Mouse (Mus musculus): ENCODE results near the gene Gm2310.
"Not testable (repeated sequence)": the region's sequence is repeated elsewhere in the genome, so short reads cannot be mapped to it uniquely, and the experiment has no call there.

Gene Gm2310

DNA sequence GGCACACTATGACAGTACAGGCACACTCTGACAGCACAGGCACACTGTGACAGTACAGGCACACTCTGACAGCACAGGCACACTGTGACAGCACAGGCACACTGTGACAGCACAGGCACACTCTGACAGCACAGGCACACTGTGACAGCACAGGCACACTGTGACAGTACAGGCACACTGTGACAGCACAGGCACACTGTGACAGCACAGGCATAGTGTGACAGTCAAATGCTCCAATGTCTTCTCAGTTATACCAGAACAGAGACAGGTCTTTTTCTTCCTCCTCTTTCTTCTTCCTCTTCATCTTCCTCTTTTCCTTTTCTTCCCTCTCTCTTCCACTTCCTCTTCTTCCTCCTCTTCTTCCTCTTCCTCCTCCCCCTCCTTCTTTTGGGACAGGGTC, at the start of gene Gm2310:
TSS of gene Gm2310 (minus strand) at position 101 of the 400 bp plus-strand sequence.
- DNase-seq (ENCODE audit: low read depth, low spot score), result not testable (repeated sequence)

DNA sequence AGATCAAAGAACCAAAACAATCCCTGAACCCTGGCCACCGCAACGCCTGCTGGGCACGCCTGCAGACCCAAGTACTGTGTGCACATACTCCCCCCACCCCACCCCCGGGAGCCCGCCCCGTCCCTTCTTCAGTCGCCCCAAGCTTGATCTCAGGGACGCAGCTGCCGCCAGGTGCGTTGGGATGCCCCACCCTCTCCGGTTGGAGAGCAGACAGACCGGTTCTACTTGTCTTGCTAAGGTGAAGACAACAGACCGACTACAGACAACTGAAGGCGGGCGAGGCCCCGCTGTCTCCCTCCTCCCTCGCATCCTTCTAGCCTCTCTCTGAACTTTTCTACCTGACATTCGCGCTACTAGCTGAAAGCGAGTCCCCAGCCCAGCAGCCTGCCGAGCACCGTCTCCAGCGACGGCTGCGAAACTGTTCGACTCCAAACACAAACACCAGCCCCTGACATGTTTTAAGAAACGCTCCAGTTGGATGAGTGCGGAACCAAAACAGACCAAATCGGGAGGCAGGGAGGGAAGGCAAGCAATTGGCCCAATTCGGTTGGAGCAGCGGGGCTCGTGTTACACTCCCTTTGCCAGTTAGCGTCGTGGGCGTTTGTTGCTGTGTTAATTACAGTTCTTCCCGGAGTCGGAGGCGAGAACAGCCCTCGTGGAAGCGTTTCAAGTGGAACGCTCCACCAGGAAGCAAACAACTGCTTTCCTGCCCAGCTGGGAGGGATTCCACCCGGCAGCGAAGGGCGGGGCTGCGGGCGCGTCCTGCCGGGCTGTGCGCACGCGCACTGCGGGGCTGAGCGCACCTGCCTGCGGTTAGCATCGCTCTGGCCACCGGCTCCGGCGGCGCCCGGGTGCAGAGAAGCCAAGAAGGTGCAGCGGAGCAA, 49.1 kb upstream of the Gm2310 start:
- DNase-seq (ENCODE audit: low read depth, low spot score), result peak; percentile 41

DNA sequence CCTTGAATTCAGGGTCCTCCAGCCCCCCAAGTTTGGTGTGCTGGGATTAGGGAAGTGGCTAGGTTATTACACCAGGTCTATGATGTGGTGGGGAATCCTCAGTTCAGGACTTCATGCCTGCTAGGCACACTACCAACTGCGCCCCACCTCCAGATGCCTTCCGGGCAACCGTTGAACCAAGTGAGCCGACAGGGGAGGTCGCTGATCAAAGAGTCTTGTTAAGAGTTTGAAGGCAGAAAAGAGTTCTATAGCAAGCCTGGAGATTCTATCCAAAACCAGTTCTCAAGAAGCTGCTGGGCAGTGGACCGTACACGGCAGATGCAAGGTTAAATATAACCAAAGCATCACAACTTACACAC, 48.5 kb upstream of the Gm2310 start:
- no peak for DNase-seq (ENCODE audit: low read depth, low spot score)

DNA sequence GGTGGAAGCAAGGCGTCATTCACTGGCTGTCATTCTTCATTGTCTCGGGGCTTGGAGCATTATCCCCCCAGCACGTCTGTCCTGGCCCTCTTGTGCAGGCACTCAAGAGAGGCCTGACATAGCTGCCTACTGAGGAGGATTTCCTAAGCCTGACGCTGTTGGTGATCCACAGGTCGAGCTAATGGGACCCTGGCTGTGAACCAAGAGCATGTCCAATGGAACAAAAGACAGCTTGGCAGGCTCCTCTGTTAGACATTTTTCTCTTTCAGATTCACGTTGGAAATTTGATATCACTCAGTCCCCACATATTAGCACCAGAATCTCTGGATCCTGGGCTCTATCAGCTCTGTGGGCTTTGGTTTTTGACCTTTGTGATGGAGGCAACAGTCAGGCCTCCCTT, 45.7 kb upstream of the Gm2310 start:
- DNase-seq (ENCODE audit: low read depth, low spot score), result peak; percentile 21

DNA sequence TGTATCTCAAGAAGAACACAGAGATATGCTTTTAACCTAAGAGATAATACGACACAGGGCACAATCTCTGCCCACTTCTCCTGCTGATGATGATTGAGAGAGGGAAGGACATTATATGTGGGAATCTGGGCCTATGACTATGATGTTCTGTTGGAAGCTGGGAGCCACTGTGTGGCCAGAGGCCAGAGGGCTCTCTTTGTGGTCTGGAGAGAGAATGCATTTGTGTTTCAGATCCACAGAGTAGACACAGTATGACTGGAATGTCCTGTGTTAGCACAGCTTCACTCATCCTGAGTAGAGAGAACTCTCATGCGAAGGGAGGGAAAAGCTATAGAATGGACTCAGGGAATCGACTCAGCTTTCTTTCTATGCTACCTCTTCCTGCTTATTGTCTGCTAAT, 44.6 kb upstream of the Gm2310 start:
- peak; percentile 65 for DNase-seq (ENCODE audit: low read depth, low spot score)

DNA sequence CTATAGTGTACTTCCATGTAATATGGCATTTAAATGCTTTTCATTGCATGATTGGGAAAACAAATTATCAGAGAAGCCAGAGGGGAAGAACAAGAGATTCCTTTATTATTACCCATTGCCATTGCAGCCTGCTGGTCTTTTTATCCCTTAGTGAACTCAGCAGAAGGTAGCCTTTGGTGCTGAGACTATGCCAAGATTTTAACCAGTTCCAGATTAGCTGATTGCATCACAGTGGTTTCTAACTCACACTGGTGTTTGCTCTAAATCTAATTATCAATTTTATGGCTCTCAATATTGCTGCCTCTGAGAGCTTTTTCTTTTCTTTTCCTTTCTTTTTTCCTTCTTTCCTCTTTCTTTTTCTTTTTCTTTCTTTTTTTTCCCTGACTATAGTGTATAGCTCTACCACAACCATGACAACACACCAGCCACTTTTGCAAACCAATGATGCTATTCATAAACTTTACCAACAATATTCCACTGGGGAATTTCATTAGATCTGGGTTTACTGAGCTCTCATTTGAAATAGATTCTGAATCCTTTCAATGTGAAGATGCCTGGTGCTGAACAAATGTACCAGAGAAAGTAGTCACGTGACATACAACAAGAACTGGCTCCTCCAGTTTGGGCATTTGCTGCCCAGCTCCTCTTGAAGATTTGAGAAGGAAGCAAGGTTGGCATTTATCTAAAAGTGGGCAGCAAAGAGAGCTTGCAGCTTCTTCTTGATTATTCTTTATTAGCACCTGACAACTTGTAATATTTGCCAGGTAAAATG, 43.9 kb upstream of the Gm2310 start:
- peak; percentile 83 for DNase-seq (ENCODE audit: low read depth, low spot score)

DNA sequence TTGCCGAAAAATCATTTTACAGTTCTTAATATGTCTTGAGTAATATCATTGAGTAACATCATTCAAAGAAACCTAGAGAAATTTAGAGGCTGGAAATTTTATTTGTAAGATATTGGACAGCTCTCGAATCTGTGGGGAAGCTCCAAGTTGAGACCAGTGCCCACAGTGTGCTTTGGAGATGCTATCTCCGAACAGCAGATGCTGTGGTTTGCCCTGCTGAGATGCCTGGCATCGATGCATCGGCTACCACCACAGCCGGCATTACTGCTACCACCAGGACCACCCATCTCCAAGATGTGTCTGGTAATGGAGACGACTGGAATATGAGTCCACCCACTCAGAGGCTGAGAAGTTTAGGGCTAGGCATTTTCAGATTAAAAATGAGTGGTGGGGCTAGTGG, 43.0 kb upstream of the Gm2310 start:
- DNase-seq (ENCODE audit: low read depth, low spot score), result no peak

DNA sequence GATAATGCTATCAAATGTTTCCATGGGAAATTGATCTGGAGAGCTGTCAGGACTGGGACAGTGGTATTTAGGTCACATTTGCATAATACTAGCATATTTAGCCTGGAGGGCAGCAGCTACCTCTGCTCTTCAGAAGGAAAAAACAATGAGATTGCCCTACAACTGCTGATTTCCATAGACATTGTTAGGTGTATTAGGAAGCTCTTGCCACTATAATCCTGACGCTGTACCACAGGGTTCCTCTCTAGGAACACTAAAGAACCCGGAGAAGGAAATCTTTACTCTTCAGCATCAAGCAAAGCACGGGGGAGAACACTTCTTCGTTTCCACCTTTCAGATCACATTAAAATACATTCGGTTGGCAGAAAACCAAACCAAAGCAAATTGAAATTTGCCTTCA, 11.4 kb upstream of the Gm2310 start:
- no peak for DNase-seq (ENCODE audit: low read depth, low spot score)

DNA sequence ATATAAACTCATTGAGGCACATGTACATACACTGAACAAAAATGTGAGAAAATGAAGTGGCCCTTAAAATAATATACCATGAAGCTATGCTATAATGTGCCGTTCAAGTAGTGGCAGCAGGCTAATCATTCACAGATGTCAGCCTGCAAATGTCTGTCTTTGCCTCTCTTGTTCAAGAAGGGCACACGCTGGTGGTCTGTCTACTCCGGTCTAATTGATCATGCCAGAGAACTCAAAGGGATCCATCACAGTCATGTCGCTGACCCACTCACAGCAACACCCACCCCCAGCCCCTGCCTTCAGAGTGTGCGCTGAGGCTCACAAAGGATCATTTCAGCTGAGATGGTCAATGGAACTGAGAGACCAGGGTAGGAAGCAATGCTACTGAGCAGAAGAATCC, 6.8 kb downstream of the Gm2310 start:
- DNase-seq (ENCODE audit: low read depth, low spot score), result no peak

DNA sequence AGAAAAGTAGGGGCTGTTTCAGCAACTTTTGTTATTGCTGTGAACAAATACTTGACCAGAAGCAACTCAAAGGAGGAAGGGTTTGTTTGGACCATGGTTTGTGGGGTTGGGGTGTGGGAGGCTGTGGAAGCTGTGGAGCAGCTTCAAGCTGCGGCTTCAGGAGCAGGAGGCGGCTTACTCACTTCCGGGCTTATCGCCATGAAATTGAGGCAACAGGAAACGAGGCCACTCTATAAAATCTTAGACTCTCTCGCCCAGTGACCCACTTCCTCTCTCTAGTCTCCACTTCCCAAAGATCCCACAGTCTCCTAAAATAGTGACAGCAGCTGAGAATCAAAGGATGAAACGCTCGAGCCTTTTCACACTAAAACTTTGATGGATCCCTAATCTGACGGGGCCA, 7.9 kb downstream of the Gm2310 start:
- peak; percentile 65 for DNase-seq (ENCODE audit: low read depth, low spot score)

DNA sequence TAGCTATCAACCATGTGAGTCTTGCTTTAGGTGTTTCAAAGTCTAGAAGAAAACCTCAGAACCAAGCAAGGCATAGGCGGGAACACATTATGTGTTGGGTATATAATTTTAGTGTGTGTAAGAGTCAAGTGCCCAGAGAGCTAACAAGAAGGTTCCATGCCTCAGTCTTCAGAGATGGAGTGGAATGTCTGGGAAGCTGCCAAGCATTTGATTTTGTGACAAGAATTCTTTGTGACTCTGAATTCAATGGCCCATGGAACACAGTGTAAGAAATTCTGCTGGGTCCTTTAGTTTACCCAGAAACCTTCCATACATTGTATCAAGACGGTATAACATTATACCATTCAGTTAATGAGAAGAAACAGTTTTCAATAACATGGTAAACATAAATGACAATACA, 17.3 kb downstream of the Gm2310 start:
- DNase-seq (ENCODE audit: low read depth, low spot score), result no peak

DNA sequence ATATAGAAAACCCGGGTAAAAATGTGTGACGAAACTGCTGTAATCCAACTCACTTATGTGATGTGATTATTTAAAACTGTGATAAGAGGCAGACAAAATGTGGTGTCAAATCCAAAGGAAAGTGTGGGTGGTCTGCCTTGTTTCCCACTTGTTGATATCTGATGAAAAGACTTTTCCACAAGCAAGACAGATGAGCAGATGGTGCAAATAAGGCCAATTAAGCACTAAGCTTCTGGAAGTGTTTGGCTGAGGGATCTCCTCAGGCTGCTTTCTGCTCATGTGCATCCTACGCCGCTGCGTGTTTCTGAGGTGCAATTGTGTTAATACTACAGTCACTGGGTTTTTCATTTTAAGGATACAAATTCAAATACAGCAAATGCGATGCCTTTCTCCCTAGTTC, 34.5 kb downstream of the Gm2310 start:
- DNase-seq (ENCODE audit: low read depth, low spot score), result no peak

DNA sequence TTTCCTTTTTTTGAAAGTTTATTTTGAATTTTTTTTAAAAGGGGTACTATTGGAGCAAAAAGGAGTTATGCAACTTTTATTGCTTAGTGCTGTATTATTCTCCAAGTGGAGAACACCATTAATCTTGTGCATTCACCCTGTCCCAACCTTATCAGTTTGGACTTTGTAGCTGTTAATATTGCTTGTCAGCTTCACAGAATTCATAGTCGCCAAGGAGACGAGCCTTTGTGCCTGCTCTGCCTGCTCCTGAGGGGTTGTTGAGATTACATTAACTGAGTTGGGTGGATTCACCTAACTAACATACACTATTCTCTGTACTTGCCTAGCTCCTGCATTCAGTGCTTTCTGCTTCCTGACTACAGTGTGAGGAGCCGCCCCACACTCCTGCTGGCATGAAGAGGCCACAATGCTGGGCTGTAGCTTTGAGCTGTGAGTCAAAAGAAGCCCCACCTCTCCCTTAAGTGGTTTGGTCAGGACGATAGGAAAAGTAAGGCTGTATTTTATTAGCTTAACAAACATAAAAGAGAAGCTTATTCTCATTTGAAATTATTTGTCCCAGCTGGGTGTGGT, 50.7 kb downstream of the Gm2310 start:
- DNase-seq (ENCODE audit: low read depth, low spot score), result no peak
